Mouse (Mus musculus) right cerebral cortex, adult 18-20 months (tissue): ENCODE data around the gene AW146154.
"Not testable (repeated sequence)": the region's sequence is repeated elsewhere in the genome, so short reads cannot be mapped to it uniquely, and the experiment has no call there.

ENCODE experiments used
- DNase-seq: peaks from one replicate; pipeline ENCODE4 v3.0.0; 2022; ENCODE audit warnings: mixed read lengths

Gene AW146154

DNA sequence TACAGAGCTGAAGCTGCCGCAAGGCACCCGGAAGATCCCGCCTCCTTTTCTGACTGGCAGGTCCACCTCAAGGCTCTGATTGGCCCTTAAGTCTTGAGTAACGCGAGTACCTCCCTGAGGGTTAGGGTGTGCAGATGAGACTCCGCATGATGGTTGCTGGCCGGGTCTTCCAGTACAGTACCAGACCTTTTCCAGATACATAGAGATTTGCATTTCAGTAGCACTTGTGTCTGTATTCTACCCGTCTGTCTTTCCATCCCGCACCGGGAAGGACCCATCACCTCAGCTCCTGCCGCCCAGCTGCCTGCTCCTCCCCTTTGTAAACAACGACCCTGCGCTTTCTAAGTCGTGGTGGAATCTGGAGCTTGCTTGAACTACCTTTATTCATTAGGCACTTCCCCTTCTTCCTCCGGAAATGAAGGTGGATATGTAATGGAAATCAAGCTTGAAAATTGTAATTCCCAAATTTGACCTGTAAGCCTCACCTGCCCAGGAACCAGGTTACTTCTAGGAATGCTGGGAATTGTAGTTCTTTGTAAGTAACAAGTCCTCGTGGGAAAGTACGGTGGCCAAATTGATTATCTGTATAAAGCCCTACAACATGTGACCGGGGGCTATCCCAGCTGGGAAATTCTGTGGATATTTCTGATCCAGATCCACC lies at the start of gene AW146154, which contains the start of gene Gm20449:
AW146154 (minus strand) TSS at position 502 of the 661 bp plus-strand sequence.
Gm20449 (minus strand) TSS at position 29 of the 661 bp plus-strand sequence.
- peak; percentile 99 for DNase-seq

DNA sequence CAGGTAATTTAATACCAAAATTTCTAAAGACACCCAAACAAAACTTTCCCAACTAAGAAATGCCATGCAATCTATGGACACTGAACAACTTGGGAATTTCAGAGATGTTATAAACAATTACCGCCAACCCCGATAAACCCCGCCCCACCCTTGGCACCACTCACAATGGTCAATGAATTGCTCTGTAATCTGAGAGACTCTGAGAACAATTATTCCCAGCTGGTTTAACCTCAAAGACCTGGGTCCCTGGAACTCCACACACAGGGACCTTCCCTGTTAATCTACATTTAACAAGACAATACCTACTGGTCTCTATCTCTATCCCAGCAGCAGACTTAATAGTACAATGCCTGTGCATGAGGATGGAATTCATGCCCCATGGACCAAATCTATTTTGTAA lies 13.0 kb upstream of the AW146154 start:
- DNase-seq = no peak

DNA sequence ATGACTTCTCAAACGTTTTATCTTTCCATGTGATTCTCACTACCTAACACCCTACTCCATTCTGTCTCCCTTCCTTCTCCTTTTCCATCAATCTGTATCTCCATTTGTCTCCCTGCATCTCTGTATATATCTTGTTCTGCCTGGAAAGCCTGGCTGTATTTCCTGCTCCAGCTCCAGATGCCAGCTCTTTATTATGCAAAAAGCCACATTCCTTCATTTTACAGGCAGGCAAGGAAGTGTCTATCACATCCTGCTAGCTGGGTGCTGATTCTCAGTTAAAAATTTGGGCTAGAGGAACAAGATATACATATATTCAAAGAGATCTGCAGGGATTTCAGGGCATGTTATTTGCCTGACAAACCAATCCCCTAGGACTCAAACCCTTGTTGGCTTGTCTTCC lies 12.5 kb upstream of the AW146154 start:
- no peak for DNase-seq

DNA sequence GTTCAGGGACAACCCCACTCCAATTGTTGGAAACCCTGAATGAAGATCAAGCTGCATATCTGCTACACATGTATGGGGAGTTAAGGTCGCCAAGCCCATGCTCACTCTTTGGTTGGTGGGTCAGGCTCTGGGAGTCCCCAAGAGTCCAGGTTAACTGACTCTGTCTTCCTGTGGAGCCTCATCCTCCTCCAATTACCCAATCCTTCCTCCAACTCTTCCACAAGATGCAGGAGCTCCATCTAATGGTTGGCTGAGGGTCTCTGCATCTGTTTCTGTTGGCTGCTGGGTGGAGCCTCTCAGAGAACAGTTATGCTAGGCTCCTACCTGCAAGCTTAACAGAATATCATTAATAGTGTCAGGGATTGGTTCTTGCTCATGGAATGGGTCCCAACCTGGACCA lies 2.7 kb upstream of the AW146154 start:
- DNase-seq = no peak

DNA sequence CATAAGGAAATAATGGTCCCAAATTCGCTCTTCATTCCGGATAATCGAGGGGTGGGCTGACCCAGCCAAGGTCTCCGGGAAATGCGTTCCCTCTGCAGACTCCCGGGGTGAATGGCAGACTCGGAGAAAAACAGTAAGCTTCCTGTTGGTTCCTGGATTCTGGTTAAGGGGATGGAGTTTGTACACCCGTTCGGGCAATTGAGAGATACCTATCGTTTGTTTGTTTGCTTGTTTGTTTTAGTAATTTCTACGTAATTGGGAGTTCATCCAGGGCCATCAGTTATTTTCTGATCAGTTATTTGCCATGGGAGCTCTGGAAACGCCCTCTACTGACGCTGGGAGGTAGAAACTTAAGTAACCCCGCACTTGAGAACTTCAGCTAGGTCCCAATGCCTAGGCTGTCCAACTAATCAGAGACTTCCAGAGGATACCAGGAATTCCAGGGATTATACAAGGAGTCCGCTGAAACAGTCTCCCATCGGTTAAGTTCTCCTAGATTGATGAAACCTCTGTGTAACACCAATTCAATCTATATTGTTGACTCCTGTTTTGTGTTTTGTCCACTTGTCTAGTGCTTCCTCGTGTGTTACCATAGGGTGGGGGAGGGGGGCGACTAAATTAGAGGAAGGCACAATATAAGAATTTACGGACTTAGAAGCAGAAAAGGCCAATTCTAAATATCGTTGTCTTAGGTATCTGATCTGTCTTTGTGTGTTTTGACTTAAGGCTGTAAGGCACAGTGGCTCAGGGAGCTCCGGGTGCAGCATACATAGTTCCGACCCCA lies 653 bp upstream of the AW146154 start:
- DNase-seq = peak; percentile 82

DNA sequence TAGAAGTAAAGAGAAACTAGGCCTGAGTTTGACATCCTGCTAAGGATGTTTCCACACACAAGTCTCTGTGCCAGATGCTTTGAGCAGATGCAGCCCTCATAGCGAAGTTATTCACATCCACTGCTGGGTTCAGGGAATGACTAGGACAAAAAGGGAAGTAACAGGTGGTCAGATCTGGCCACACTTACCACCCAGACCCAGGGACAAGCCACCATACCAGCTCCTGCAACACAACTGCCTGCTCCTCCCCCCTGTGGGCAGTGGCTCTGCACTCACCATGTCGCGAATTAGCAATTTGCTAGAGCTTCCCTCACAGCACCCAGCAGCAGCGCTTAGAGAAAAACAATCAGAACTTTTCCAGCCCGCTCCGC lies 687 bp downstream of the AW146154 start:
- not testable (repeated sequence) for DNase-seq

DNA sequence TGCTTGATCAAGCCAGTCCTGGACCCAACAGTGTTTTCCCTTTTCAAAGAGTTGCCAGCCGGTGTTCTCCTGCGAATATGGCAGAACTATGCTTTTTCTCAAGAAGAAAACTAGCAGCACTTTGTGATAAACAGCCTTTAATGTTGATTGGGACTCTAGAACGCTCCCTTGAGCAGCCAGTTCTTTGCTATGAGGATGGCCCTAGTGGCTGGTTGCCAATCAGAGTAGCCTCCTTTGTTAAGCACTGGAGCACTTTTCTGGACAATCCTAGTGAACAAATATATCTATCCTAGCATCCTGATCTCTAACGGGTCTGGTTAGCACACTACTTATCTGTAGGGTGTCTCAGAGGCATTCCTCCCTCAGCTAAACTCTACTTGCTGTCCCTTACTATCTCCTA lies 1.2 kb downstream of the AW146154 start:
- not testable (repeated sequence) for DNase-seq

DNA sequence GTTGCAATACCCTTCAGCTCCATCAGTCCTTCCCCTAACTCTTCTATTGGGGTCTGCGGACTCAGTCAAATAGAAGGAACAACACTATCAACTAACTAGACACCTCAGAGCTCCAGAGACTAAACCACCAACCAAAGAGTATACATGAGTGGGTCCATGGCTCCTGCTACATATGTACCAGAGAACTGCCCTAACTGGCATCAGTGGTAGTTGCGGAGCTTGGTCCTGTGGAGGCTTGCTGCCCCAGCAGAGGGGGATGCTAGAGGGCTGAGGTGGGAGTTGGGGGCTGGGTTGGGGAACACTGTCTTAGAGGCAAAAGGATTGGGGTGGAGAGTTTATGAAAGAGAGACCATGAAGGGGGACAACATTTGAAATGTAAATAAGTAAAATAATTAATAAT lies 1.8 kb downstream of the AW146154 start:
- no peak for DNase-seq

DNA sequence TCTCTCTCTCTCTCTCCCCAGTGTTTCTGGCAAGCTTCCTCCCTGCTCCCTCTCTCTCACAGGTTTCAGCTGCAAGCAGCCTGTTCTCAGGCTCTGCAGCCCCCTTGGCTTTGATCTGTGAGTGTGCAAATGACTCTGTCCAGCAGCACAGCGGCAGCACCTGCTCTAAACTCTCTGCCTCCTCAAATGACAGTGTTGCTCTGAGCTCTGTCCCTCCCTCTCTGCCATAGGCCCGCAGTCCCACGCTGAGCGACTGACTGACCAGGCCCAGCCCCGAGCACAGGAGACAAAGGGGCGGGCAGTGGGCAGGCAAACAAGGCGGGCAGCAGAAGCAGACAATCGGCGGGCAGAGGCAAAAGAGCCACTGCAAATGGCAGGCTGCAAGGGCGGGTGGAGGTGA lies 47.8 kb downstream of the AW146154 start:
- no peak for DNase-seq

DNA sequence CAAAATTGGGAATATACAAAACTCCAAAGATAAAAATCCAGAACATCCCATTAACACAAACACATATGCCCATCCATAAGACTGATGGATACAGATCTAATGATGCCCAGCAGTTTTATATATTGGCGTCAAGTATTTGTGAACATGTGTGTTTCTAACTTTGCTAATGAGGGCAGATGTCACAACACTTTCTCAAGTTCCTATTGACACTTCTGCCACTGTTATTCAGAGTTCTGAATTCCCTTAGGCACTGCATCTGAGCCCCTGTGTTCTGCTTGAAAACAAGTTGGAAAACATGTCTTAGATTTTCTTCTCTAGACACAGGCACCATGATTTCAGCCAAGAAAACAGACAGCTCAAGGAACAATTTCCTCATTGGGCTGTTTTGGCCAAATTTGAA lies 51.1 kb downstream of the AW146154 start, which contains the start of gene Vmn2r57:
Vmn2r57 (minus strand) TSS at position 101 of the 400 bp plus-strand sequence.
- DNase-seq = not testable (repeated sequence)
